Mouse (Mus musculus) cerebellum, adult 8-10 months (tissue): ENCODE measurements around the gene Olfr488.
"Not testable (repeated sequence)": the region's sequence is repeated elsewhere in the genome, so short reads cannot be mapped to it uniquely, and the experiment has no call there.

Experiments
- DNase-seq: peaks from one replicate; pipeline ENCODE4 v3.0.0; 2022

Gene Olfr488

DNA sequence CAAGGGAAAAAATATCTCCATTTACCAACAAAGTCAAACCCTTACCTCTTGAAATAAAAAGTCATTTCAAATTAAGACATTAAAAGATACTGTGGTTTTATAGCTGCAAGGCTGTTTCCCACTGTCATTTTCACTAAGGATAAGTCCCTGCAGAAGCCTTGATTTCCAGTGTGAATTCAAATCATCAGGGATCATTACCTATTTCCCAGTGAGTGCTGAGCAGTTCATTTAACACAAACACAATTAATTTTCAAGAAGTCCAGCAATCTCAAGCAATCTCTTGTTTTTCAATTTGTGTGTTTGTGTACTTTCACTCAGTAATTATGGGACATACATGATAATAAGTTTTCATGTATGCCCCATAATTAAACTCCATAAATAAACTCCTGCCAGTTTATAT is at the start of gene Olfr488:
Olfr488 (minus strand) TSS at position 101 of the 400 bp plus-strand sequence.
- DNase-seq, result no peak

- DNase-seq, result no peak
Observed at GRCm38 (mm10) chr7:108288834-108289233, 30.7 kb upstream of the Olfr488 start, which contains the start of gene Olfr490. Gene Olfr490, minus strand, starts transcription at chr7:108288934.

DNA sequence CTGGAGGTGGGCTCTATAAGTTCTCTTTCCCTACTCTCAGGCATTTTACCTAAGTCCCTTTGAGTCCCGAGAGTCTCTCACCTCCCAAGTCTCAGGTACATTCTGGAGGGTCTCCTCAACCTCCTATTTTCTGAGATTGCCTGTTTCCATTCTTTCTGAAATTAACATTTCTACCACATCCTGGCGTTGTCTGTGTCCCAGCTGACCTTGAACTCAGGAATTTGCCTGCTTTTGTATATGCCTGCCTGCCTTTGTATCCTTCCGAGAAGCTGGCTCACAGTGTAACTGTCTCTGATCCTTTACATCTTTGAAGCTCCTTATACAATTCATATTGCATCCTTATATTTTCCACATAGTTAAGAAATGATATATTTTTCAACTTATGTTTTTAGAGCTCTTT is 24.6 kb downstream of the Olfr488 start:
- DNase-seq, result no peak

GRCm38 (mm10) chr7:108214536-108214935 is 43.6 kb downstream of the Olfr488 start, which contains the start of gene Olfr487:
Gene Olfr487, minus strand, starts transcription at chr7:108214636.
- not testable (repeated sequence) for DNase-seq
